Mouse (Mus musculus) ES-Bruce4 (cell line): ENCODE data around the gene Trmt61a. TPM values are rescaled to one million over a fixed set of nuclear protein-coding genes. Genes with fewer than 3 reads are reported as not detected.
"Not testable (repeated sequence)": the region's sequence is repeated elsewhere in the genome, so short reads cannot be mapped to it uniquely, and the experiment has no call there.

Experiments used
- H3K27ac ChIP-seq: 2 replicates; pipeline ENCODE4 v1.5.1; 2012; ENCODE audit warnings: low read length, inconsistent platforms; ENCODE audit not compliant: insufficient read depth
- H3K27me3 ChIP-seq: 2 replicates; pipeline ENCODE4 v1.6.1; 2012; ENCODE audit warnings: mild to moderate bottlenecking, low read length, inconsistent platforms; ENCODE audit not compliant: control insufficient read depth, poor library complexity, insufficient read depth, severe bottlenecking
- H3K36me3 ChIP-seq: 2 replicates; pipeline ENCODE4 v1.6.1; 2012; ENCODE audit warnings: inconsistent platforms, mild to moderate bottlenecking, low read length, moderate library complexity; ENCODE audit not compliant: control insufficient read depth, poor library complexity, insufficient read depth, severe bottlenecking
- H3K4me1 ChIP-seq: one replicate; pipeline ENCODE4 v1.8.1; 2011; ENCODE audit warnings: low read length; ENCODE audit not compliant: control insufficient read depth, insufficient read depth
- H3K4me3 ChIP-seq: 2 replicates; pipeline ENCODE4 v1.5.1; 2011; ENCODE audit warnings: low read depth, mild to moderate bottlenecking, low read length
- H3K9ac ChIP-seq: 2 replicates; pipeline ENCODE4 v1.6.1; 2012; ENCODE audit warnings: low read depth, mild to moderate bottlenecking, inconsistent platforms; ENCODE audit not compliant: poor library complexity, severe bottlenecking
- H3K9me3 ChIP-seq: replicated peaks from 2 replicates; pipeline ENCODE4 v1.6.1; 2012; ENCODE audit warnings: mild to moderate bottlenecking, low read length, inconsistent platforms; ENCODE audit not compliant: control insufficient read depth, poor library complexity, insufficient read depth, severe bottlenecking
- CTCF ChIP-seq: IDR thresholded peaks from one replicate; pipeline ENCODE4 v1.8.1; 2011; ENCODE audit warnings: low read depth, low read length
- EP300 ChIP-seq: IDR thresholded peaks from 2 replicates; pipeline ENCODE4 v1.6.1; 2011; ENCODE audit warnings: low read depth, low read length; ENCODE audit not compliant: insufficient read depth
- POLR2A ChIP-seq: IDR thresholded peaks from one replicate; pipeline ENCODE4 v1.8.1; 2011; ENCODE audit warnings: low read length; ENCODE audit not compliant: insufficient read depth
- polyA plus RNA-seq: library from polyadenylated mRNA; stranded (reverse); fragments of >200 nt; gene quantifications from 2 replicates; pipeline ENCODE4 v1.2.4, GENCODE M21; 2011; ENCODE audit warnings: low read depth; ENCODE audit not compliant: missing spikeins, insufficient read depth, insufficient read length

Trmt61a gene
- polyA plus RNA-seq, 1 experiment: 13.0 TPM

DNA sequence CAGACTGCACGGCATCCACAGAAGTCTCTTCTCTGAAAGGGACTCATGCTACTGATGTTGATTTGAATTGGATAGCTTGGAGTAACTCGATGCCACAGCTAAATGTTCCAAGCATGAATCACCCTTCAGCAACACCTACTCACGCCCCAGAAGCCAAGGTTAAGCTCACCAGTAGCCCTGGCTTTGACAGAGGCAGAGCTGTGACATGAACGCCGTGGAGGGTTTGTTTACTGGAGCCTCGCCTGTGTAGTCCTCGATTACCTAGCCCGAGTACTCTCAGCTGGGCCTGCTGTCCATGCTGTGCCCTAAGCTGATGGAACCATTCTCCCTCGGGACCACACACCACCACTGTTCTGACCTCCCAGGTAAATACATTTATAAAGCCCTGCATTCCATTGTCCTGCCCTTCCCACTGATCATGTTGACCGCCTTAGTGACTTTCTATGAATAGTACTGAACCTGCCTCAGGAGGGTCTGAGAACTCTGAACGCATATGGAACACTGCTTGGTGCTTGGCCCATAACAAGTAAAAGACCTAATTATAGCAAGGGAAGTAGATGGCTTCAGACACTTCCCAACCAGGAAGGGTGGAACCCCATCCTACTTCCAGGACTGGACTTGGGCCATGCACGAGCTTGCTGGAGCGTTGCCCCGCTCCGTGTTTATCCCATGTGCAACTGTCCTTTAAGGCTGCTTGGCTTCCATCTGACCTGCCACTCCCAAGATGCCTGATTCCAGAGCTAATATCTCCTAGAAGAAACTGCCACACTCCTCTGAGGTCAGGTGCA, 27.5 kb downstream of the Trmt61a start:
- Histone ChIP-seq H3K9ac (no peak overlapping the region), H3K27ac (no peak overlapping the region), H3K4me1 (peaks cover 1% of the 10 kb centered on the region), H3K9me3 (no peaks in the 10 kb centered on the region), H3K4me3 (no peak overlapping the region), H3K27me3 (no peaks in the 10 kb centered on the region), H3K36me3 (peaks cover 11% of the 10 kb centered on the region)
- no peak for TF ChIP-seq POLR2A
- no peak for TF ChIP-seq EP300
- TF ChIP-seq CTCF: no peak

DNA sequence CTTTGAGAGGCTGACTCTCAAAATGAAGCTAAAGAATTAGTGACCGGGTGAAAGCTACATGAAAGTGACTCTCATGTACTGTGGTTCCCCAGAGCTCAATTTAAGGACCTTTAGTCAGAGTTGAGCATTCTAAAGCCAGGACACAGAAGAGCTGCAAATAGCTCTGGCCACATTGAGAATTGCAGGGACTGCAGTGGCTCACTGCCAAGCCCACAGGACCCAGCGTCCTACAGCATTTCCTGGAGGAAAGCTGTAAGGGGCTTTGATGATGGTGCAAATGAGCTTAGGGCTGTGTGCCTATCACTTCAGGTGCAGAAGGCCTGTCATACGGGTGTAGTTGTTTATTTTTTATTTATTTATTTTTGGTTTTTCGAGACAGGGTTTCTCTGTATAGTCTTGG, 30.3 kb downstream of the Trmt61a start:
- Histone ChIP-seq H3K36me3 (peaks cover 14% of the 10 kb centered on the region), H3K9ac (no peak overlapping the region), H3K4me3 (no peak overlapping the region), H3K4me1 (peaks cover 1% of the 10 kb centered on the region), H3K27ac (no peak overlapping the region), H3K9me3 (no peaks in the 10 kb centered on the region), H3K27me3 (no peaks in the 10 kb centered on the region)
- TF ChIP-seq EP300: no peak
- no peak for TF ChIP-seq CTCF
- TF ChIP-seq POLR2A: no peak

- no peak overlapping the region for H3K27ac ChIP-seq
- H3K27me3 ChIP-seq: no peaks in the 10 kb centered on the region
- no peak for TF ChIP-seq CTCF
- TF ChIP-seq POLR2A: no peak
- no peak for TF ChIP-seq EP300
- peaks cover 14% of the 10 kb centered on the region for H3K36me3 ChIP-seq
- no peak overlapping the region for H3K4me3 ChIP-seq
- no peak overlapping the region for H3K9ac ChIP-seq
- no peaks in the 10 kb centered on the region for H3K9me3 ChIP-seq
- no peaks in the 10 kb centered on the region for H3K4me1 ChIP-seq
Observed at GRCm38 (mm10) chr12:111710091-111710490, 32.2 kb downstream of the Trmt61a start.

DNA sequence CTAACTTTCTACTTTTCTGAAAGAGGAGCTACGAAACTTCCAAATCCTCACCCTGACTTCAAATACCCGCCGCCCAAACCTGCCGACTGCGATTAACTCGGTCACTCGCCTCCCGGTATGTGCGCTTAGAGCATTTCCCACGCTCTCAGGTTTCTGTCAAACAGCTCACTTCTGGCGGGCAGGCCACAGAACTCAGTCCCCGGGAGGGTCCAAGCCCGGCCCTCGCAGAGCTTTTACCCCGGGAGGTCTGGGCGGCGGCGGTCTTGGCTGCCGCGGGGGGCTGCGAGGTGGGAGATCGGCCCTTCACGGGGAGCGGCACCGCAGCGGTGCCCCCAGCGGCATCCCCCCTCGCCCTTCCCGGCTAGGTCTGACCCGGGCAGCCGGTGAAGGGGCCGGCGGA, 34.6 kb downstream of the Trmt61a start:
- Histone ChIP-seq H3K9me3 (no peaks in the 10 kb centered on the region), H3K9ac (peak overlapping the region; percentile 79), H3K4me1 (no peaks in the 10 kb centered on the region), H3K36me3 (peaks cover 14% of the 10 kb centered on the region), H3K27ac (no peak overlapping the region), H3K27me3 (no peaks in the 10 kb centered on the region), H3K4me3 (peak overlapping the region; percentile 78)
- no peak for TF ChIP-seq POLR2A
- no peak for TF ChIP-seq EP300
- no peak for TF ChIP-seq CTCF

DNA sequence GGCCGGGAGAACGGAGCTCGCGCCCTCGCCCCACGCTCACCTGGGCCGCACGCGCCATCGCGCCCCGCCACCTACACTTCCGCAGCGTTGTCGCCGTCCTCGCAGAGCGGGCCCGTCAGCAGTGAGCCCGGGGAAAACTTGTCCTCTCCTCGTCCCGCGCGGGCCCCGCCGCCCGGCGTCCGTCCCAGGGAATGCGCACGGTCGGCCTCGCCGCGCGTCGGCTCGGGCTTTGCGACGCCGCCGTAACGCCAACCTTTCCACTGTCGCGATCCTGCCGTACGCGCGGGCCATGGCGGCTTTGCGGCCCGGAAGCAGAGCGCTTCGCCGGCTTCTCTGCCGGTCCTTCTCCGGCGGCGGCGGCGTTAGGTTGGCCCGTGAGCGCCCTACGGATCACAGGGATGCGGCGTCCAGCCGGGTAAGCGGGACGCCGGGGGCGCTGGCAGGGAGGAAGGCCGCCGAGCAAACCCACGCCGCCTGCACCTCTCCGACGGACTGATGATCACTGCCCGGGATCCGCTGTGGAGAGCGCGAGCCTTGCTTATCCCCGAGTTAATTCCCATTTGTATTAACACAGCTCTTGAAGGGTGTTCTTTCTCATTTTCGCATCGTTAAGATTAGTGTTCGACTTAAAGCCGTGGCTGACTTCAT, 35.2 kb downstream of the Trmt61a start, which contains the start of the genes Bag5 and Apopt1:
Gene Bag5, minus strand, starts transcription at position 254 of the 648 bp plus-strand sequence.
Gene Apopt1, plus strand, starts transcription at position 258 of the 648 bp plus-strand sequence.
- peak within 1 kb of the TSS; percentile 78 for H3K4me3 ChIP-seq
- H3K4me1 ChIP-seq: no peaks in the 10 kb centered on the region
- TF ChIP-seq EP300: no peak
- peak; percentile 41 for TF ChIP-seq POLR2A
- H3K9me3 ChIP-seq: no peaks in the 10 kb centered on the region
- peaks cover 14% of the 10 kb centered on the region for H3K36me3 ChIP-seq
- peak within 1 kb of the TSS; percentile 79 for H3K9ac ChIP-seq
- no peaks in the 10 kb centered on the region for H3K27me3 ChIP-seq
- H3K27ac ChIP-seq: no peak within 1 kb of the TSS

GRCm38 (mm10) chr12:111713880-111714279, 36.0 kb downstream of the Trmt61a start:
- Histone ChIP-seq H3K9ac (peak overlapping the region; percentile 79), H3K4me3 (peak overlapping the region; percentile 49), H3K36me3 (peaks cover 13% of the 10 kb centered on the region)
- not testable (repeated sequence) for H3K27ac ChIP-seq, H3K4me1 ChIP-seq, H3K27me3 ChIP-seq, H3K9me3 ChIP-seq
